Mouse (Mus musculus): ENCODE measurements at regions not wholly inside any gene's neighbourhood (a gene's known extent, or its start where the extent isn't known, plus 50 kb on each side); places are given as distances from the start of the nearest gene placed in this dataset.

DNA sequence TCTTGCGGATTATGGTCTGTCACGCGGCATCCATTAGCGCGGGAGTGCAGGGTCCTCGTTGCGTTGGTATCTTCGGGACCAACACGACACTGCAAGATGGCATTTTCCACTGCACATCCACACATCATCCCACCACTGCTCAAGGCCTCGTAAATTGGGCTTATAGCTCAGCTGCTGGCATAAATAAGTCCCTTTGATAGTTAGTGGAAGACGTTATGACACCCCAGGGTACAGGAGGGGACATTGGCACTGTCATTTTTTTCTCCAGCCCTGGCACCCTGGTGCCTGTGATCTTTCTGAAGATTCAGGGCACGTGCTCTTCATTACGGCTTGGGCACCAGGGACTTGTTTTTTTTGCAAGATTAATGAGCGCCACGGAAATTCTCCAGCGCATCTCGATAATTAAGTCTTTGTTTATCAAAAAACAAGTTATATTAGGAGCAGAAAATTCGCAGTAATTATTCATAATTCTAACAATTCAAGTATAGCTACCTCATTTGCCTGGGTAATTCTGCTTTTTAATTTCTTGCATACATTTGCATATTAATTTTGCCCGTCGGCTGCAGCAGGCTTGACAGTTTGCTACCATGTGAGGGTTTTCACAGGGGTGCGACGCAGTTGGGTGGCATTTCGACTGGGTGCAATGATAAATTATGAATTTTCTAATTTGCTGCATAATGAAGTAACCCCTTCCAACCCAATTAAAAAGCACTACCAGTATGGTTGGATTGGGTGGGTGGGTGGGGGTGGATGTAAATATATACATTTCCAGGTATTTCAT lies 119.1 kb downstream of the Vrk1 start:
- DNase-seq: no peak

DNA sequence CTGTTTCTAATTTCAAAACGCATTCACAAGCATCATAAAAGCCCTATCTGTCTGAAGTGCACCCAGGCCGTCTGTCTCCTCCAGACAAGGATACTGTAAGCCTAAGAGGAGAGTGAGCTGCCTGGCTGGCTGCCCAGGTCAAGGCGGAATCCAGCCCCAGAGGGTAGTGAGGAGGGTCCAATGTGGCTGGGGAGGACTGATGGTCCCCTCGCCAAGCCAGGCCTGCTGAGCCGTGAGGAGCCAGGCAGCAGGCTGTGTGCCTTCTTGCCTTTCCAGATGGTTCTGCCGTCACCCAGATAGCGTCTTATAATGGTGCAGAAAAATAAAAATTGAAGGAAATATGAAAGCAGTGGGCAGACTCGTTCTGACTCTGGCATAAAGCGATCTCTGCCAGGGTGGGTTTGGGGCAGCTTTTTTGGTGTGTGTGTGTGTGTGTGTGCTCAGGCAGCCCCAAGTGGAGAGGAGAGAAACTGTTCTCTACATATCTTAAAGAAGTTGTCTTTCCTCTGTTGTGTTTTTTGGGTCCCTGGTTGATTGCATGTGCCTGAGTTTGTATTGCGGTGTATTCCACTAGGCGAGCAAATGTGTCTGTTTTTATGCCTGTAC lies 120.1 kb downstream of the Vrk1 start:
- DNase-seq: peak; percentile 78 to 90

GRCm38 (mm10) chr12:106132715-106133114 lies 122.7 kb downstream of the Vrk1 start:
- DNase-seq: no peak

GRCm38 (mm10) chr12:106138466-106138865 lies 128.4 kb downstream of the Vrk1 start:
- no peak for DNase-seq

- no peak for DNase-seq
Observed at GRCm38 (mm10) chr12:106139491-106139890, 129.5 kb downstream of the Vrk1 start.

DNA sequence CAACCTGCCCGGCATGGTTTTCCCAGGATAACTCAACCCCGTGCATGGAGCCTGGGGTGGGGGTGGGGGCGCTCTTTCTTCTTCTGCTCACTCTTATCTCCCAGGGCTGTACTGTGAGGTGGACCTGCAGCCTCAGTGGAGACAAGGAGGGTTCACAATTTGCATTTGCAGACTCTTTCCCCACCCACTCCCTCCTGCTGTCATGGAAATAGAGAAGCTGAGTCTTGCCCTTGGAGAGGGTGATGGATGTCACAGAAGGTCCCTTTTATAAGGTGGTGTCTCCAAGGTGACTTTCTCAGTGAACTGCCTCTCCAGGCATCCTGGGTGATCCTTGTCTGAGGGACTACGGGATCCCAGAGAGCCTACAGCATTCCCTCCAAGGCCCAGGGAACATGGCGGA lies 129.9 kb downstream of the Vrk1 start:
- DNase-seq: no peak

GRCm38 (mm10) chr12:106140671-106141070 lies 130.6 kb downstream of the Vrk1 start:
- DNase-seq: no peak

DNA sequence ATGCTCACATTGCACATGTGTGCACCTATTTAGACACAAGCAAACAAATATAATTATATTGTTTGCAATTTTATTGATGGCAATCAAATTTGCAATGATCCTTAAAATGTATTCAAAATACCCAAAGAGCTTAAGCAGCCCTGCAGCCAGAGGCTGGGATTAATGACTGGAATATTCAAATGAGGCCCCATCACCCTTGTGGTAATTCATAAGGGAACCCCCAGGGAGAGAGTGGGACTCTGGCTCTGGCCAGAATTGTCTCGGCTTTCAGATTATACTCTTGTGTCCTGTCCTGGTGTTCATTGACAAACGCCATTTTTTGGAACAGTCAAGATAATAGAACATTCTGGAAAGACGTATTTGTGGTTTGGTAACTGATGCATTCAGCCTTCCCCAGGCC lies 133.5 kb downstream of the Vrk1 start:
- DNase-seq: no peak

GRCm38 (mm10) chr12:106156837-106157236 lies 146.8 kb downstream of the Vrk1 start:
- no peak for DNase-seq

- DNase-seq: no peak
Observed at GRCm38 (mm10) chr12:106157827-106158226, 147.8 kb downstream of the Vrk1 start.

DNA sequence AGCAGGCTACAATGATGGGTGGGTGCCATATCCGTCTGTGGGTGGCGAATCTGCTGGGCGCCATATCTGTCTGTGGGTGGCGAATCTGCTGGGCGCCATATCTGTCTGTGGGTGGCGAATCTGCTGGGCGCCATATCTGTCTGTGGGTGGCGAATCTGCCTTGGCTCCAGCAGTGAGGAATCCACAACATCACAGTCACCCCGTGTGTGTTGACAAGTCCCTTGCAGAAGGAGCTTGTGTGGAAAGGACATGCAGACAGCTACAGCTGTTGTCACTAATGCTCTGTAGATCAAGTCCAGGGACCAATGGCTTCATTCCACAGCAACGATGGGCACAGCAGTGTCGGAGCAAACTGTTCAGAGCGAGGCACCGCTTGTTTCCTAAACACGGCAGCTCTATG lies 148.6 kb downstream of the Vrk1 start:
- DNase-seq: no peak

DNA sequence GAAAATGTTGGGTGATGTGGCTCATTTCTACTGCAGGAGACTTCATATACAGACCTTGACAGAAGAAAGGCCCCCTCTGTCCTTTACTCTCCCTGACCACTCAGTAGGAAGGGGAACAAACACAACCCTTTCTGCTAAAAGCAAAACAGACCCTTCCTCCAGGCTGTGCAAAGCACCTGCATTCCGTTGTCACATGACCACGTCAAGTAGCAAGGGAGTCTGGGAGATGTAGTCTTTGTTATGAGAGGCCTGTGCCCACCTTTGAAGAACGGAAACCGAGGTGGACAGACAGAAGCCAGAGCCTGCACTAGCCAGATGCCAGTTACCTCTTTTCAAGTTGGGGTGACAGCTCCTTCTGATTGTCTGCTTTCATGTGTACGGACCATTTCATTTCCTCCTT lies 161.3 kb downstream of the Vrk1 start:
- no peak for DNase-seq

- DNase-seq: no peak
Observed at GRCm38 (mm10) chr12:106173211-106173610, 163.2 kb downstream of the Vrk1 start.

- DNase-seq: peak in 1 of 2 experiments; percentile 40
Observed at GRCm38 (mm10) chr12:106174070-106174980, 164.3 kb downstream of the Vrk1 start.

- no peak for DNase-seq
Observed at GRCm38 (mm10) chr12:106174981-106175700, 165.1 kb downstream of the Vrk1 start.

DNA sequence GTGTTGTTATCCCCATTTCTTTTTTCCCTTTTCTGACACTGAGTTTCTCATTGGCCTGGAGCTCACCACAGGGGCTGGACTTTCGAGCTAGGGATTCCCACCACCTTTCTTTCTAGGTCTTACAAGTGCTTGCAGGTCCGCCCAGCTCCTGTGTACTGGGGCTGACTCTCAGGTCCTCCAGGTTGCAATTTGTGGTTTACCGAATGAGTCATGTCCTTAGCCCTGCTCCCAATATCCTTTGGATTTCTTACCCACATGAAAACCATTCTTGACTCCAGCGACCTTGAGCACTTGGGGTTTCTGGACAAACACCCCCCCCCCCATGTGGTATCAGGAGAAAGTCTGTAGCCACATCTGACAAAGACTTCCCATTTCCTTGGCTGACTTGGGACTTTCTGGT lies 167.3 kb downstream of the Vrk1 start:
- DNase-seq: no peak

DNA sequence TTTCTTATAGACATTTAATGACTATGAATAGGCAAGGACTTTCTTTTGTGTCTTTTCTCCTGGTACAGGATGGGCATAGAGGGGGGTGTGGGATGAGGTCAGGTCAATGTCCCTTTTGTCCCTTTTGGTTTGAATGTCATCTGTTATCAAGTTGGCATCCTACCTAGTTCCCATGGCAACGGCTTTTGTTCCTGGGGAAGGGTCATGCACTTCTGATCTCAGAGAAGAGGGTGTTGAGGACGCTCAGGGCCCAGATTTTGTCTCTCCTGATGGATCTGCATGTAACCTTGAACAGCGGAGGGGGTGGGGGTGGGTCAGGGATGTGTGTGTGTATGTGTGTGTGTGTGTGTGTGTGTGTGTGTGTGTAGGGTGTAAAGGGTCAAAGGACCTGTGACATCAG lies 167.8 kb downstream of the Vrk1 start:
- no peak for DNase-seq

DNA sequence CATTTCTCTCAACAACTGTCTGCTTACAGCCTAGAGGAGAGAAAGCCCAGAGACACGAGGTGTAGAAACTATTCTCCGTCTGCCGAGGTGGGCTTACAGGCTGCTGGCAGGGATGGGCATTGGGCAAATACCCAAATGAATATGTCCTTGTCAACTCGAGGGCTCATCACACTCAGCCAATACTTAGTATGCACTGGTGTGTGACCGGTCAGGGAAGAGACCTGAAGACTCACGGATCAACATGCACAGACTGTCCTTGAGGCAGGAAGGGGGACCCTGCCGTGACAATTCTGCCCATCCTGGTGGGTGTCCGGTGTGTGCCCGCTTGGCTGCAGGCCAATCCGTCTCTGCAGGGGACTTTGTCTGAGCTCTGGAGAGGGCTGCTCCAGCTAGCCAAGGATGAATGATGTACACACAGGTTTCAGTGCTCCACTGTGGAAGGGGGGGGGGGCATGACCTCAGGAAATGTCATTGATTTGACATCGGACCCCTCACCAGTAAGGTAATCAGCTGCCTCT lies 168.7 kb downstream of the Vrk1 start:
- DNase-seq: peak; percentile 55 to 68

DNA sequence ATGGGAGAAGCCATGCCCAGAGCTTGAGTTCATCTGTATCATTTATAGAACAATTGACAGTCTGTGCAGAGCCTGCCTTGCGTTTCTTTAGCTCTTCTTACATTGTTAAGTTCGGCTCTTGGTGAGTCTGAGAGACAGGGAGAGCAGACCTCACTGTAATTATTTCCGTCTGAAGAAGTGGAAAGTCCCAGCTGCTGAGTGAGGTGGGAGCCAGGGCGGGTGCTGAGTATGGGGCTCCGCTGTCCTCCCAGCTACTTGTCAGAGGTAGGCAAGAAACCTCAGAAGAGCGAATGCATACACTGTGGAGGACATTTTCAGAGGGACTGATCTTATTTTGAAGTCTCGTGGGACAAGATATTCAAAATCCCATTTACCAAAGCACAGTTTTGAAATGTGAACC lies 172.9 kb downstream of the Vrk1 start:
- DNase-seq: no peak

DNA sequence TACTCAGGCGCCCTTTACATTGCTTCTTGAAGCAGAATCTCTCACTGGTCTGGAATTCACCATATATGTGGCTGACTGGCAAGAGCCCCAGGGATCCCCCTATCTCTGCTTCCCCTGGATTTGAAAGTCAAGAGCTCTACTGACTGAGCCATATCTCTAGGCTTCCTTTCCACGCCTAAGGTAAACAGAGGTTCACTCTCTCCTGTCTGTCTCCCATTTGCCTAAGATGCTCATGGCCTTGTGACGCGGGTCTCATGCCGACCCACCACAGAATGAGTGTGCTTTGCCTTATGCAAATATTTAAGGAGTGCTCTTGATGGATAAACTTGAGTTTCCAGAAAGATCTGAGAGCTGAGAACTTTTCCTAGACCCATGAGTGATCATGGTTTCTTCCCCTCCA lies 173.9 kb downstream of the Vrk1 start:
- no peak for DNase-seq

DNA sequence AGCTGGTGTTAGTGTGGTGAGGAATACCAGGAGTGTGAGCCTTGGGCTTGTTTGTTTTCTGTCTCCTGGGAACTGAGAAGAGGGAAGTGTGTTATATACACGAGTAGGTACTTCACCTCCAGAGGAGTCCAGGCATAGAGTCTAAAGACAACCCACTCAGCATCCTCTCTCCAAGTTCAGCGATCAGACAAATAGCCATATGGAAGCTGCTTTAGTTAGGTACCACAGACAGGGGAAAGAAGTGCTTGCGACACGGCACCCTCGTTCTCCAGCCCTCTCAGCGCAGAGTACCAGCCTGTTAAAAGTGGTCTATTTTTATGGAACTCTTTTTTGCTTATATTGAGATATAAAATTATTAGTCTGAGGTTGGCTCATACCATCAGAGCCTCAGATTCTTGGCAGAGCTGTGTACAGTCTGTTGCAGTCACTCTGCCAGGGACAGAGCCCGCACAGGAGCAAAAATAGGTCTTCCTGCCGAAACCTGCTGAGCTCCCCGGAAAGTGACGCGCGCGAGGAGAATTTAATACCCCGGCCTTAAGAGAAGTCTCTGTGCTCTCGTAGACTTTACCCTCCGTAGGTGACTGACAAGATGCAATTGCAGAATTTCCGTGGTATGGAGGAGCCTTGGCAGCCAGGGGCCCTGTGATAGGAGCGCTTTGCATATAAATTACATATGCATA lies 175.5 kb downstream of the Vrk1 start:
- DNase-seq: peak; percentile 74

DNA sequence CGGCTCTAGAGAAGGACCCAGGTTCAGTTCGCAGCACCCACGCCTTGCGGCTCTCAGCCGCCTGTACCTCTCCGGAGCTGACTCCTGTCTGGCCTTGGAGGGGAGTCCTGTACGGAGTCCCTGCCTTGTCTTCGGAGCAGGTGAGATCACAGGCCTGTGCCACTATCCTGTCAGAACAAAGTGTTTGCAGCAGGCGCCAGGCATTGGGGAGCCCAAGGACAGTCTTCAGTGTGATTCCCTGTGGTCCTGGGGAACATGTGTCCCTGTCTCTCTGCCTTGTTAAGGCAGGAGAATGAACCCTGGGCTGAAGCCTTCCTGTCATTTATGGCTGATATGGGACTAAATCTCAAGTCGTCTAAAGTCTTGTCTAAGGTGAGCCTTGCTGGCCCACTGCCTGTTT lies 176.5 kb downstream of the Vrk1 start:
- DNase-seq: no peak

Measured in cerebellum, postnatal 10 days (tissue).